Mouse (Mus musculus) limb, embryonic 14.5 days (tissue): Measurements from ENCODE around the gene Tspan33. TPM values are rescaled to one million over a fixed set of nuclear protein-coding genes. Genes with fewer than 3 reads are reported as not detected.
"Not testable (repeated sequence)": the region's sequence is repeated elsewhere in the genome, so short reads cannot be mapped to it uniquely, and the experiment has no call there.

Experiments used
- ATAC-seq: fragments of 200-750 bp; cut with Nextera tagmentation; 2 replicates; pipeline ENCODE4 v1.8.0; 2017; ENCODE audit warnings: low read depth, moderate number of reproducible peaks, moderate TSS enrichment; ENCODE audit not compliant: low FRiP score
- DNase-seq: peaks from one replicate; pipeline ENCODE4 v3.0.0-alpha.2; 2015; ENCODE audit warnings: low spot score
- H3K27ac ChIP-seq: fragments of 300-500 bp; sonication (generic); replicated peaks from 2 replicates; pipeline ENCODE4 v1.5.1; 2014; ENCODE audit warnings: low read depth, mild to moderate bottlenecking, low read length, moderate library complexity, mixed read lengths
- H3K27me3 ChIP-seq: fragments of 300-500 bp; sonication (generic); 2 replicates; pipeline ENCODE4 v1.6.1; 2014; ENCODE audit warnings: low read length, mixed read lengths; ENCODE audit not compliant: control insufficient read depth, insufficient read depth
- H3K36me3 ChIP-seq: fragments of 300-500 bp; sonication (generic); 2 replicates; pipeline ENCODE4 v1.6.1; 2014; ENCODE audit warnings: mild to moderate bottlenecking, low read length, moderate library complexity, mixed read lengths; ENCODE audit not compliant: control insufficient read depth, insufficient read depth
- H3K4me1 ChIP-seq: fragments of 300-500 bp; sonication (generic); 2 replicates; pipeline ENCODE4 v1.6.1; 2014; ENCODE audit warnings: antibody characterized with exemption, low read length, mixed read lengths; ENCODE audit not compliant: control insufficient read depth, insufficient read depth
- H3K4me2 ChIP-seq: fragments of 300-500 bp; sonication (generic); replicated peaks from 2 replicates; pipeline ENCODE4 v1.6.1; 2014; ENCODE audit warnings: low read depth, mild to moderate bottlenecking, low read length, moderate library complexity; ENCODE audit not compliant: severe bottlenecking
- H3K4me3 ChIP-seq: fragments of 300-500 bp; sonication (generic); replicated peaks from 2 replicates; pipeline ENCODE4 v1.5.1; 2014; ENCODE audit warnings: low read length
- H3K9ac ChIP-seq: fragments of 300-500 bp; sonication (generic); 2 replicates; pipeline ENCODE4 v1.6.1; 2014; ENCODE audit warnings: mild to moderate bottlenecking, low read depth, low read length, moderate library complexity; ENCODE audit not compliant: severe bottlenecking
- H3K9me3 ChIP-seq: fragments of 300-500 bp; sonication (generic); 2 replicates; pipeline ENCODE4 v1.6.1; 2016; ENCODE audit warnings: low read length; ENCODE audit not compliant: control insufficient read depth
- POLR2A ChIP-seq: fragments of 200-500 bp; IDR thresholded peaks from 2 replicates; pipeline ENCODE4 v1.8.0; 2012; ENCODE audit warnings: inconsistent platforms, mild to moderate bottlenecking, moderate library complexity, borderline replicate concordance; ENCODE audit not compliant: insufficient read depth, insufficient read length; ENCODE audit errors: extremely low read depth
- WGBS: fragments of 180-500 bp; shearing (Covaris S2); extraction: QIAGEN DNeasy Blood & Tissue Kit; methylation state at CpG from one replicate; pipeline ENCODE4 v1.1.7; 2014; 5-methylcytosine and 5-hydroxymethylcytosine counted together
- polyA plus RNA-seq, 2 experiments: library from polyadenylated mRNA; depleted of rRNA in 1 of 2; stranded (reverse) in 1 of 2; unstranded in 1 of 2; fragments of >200 nt; fragmentation: Nextera tagmentation in 1 of 2; extraction: Ambion mirVana in 1 of 2; gene quantifications; 2 replicates each; pipeline versions ENCODE4 v1.2.1 to v1.2.3; 2012 to 2014

Gene Tspan33
- polyA plus RNA-seq, 2 experiments = 2.7 to 5.0 TPM

GRCm38 (mm10) chr6:29673739-29674138, 20.3 kb upstream of the Tspan33 start:
- Histone ChIP-seq H3K4me3 (no peak overlapping the region), H3K9ac (no peak overlapping the region), H3K27ac (no peak overlapping the region), H3K9me3 (no peaks in the 10 kb centered on the region), H3K4me2 (no peak overlapping the region), H3K4me1 (no peaks in the 10 kb centered on the region), H3K36me3 (no peaks in the 10 kb centered on the region), H3K27me3 (no peaks in the 10 kb centered on the region)
- no peak for TF ChIP-seq POLR2A
- no peak for ATAC-seq
- WGBS = 34% methylated on average over 2 of the region's 2 CpGs
- DNase-seq = no peak

GRCm38 (mm10) chr6:29679947-29680550, 14.0 kb upstream of the Tspan33 start:
- not testable (repeated sequence) for ATAC-seq, H3K4me1 ChIP-seq, H3K4me3 ChIP-seq, H3K9ac ChIP-seq, H3K27ac ChIP-seq, H3K4me2 ChIP-seq, H3K9me3 ChIP-seq, H3K36me3 ChIP-seq, H3K27me3 ChIP-seq, DNase-seq
- WGBS = 76% methylated on average over 8 of the region's 10 CpGs

- TF ChIP-seq POLR2A = no peak
- Histone ChIP-seq H3K4me3 (no peak overlapping the region), H3K27me3 (no peaks in the 10 kb centered on the region), H3K27ac (no peak overlapping the region), H3K4me1 (no peaks in the 10 kb centered on the region), H3K9me3 (no peaks in the 10 kb centered on the region), H3K36me3 (no peaks in the 10 kb centered on the region), H3K4me2 (no peak overlapping the region), H3K9ac (no peak overlapping the region)
- ATAC-seq (no peak), DNase-seq (no peak)
- WGBS = 81% methylated on average over 4 of the region's 4 CpGs
Observed at GRCm38 (mm10) chr6:29681853-29682252, 12.2 kb upstream of the Tspan33 start.

GRCm38 (mm10) chr6:29684686-29685085, 9.3 kb upstream of the Tspan33 start:
- no peaks in the 10 kb centered on the region for H3K9me3 ChIP-seq
- H3K27me3 ChIP-seq = no peaks in the 10 kb centered on the region
- no peak for DNase-seq
- no peak overlapping the region for H3K9ac ChIP-seq
- no peak overlapping the region for H3K4me2 ChIP-seq
- H3K4me3 ChIP-seq = no peak overlapping the region
- no peaks in the 10 kb centered on the region for H3K4me1 ChIP-seq
- no peak for ATAC-seq
- H3K36me3 ChIP-seq = no peaks in the 10 kb centered on the region
- TF ChIP-seq POLR2A = no peak
- 75% methylated on average over 4 of the region's 4 CpGs for WGBS
- no peak overlapping the region for H3K27ac ChIP-seq

GRCm38 (mm10) chr6:29685952-29686351, 8.1 kb upstream of the Tspan33 start:
- no peak for TF ChIP-seq POLR2A
- no peak overlapping the region for H3K9ac ChIP-seq
- 83% methylated on average over 4 of the region's 4 CpGs for WGBS

GRCm38 (mm10) chr6:29689458-29689857, 4.6 kb upstream of the Tspan33 start:
- Histone ChIP-seq H3K4me2 (no peak overlapping the region), H3K9ac (no peak overlapping the region), H3K4me3 (no peak overlapping the region), H3K27me3 (peaks cover 6% of the 10 kb centered on the region; the same call in 1 of the 2 replicates), H3K36me3 (no peaks in the 10 kb centered on the region), H3K9me3 (no peaks in the 10 kb centered on the region), H3K4me1 (peaks cover 2% of the 10 kb centered on the region; the same call in 1 of the 2 replicates), H3K27ac (no peak overlapping the region)
- TF ChIP-seq POLR2A = no peak
- DNase-seq (no peak), ATAC-seq (no peak)
- 72% methylated on average over 8 of the region's 8 CpGs for WGBS

More at GRCm38 (mm10) chr6:29685952-29686351, 8.1 kb upstream of the Tspan33 start:
- Histone ChIP-seq H3K4me2 (no peak overlapping the region), H3K36me3 (no peaks in the 10 kb centered on the region), H3K27me3 (no peaks in the 10 kb centered on the region), H3K4me1 (no peaks in the 10 kb centered on the region), H3K4me3 (no peak overlapping the region), H3K27ac (no peak overlapping the region), H3K9me3 (no peaks in the 10 kb centered on the region)
- DNase-seq = no peak
- ATAC-seq = no peak
